Mouse (Mus musculus) forebrain, embryonic 13.5 days (tissue): ENCODE measurements at regions not wholly inside any gene's neighbourhood (a gene's known extent, or its start where the extent isn't known, plus 50 kb on each side); places are given as distances from the start of the nearest gene placed in this dataset.

Source experiments
- ATAC-seq: fragments of 200-750 bp; cut with Nextera tagmentation; 2 replicates; pipeline ENCODE4 v1.8.0; 2017
- H3K27ac ChIP-seq: fragments of 300-500 bp; sonication (generic); 2 replicates; pipeline ENCODE4 v1.5.1; 2015; ENCODE audit warnings: inconsistent platforms, mild to moderate bottlenecking, moderate library complexity
- H3K27me3 ChIP-seq: fragments of 300-500 bp; sonication (generic); 2 replicates; pipeline ENCODE4 v1.6.1; 2015; ENCODE audit warnings: mild to moderate bottlenecking, inconsistent platforms
- H3K36me3 ChIP-seq: fragments of 300-500 bp; sonication (generic); 2 replicates; pipeline ENCODE4 v1.6.1; 2015; ENCODE audit warnings: mild to moderate bottlenecking, inconsistent platforms; ENCODE audit not compliant: poor library complexity, severe bottlenecking
- H3K4me1 ChIP-seq: fragments of 300-500 bp; sonication (generic); 2 replicates; pipeline ENCODE4 v1.6.1; 2015; ENCODE audit warnings: inconsistent platforms
- H3K4me2 ChIP-seq: fragments of 300-500 bp; sonication (generic); 2 replicates; pipeline ENCODE4 v1.6.1; 2015; ENCODE audit warnings: inconsistent platforms, mild to moderate bottlenecking, moderate library complexity
- H3K4me3 ChIP-seq: fragments of 300-500 bp; sonication (generic); 2 replicates; pipeline ENCODE4 v1.5.1; 2015; ENCODE audit warnings: mild to moderate bottlenecking, inconsistent platforms
- H3K9ac ChIP-seq: fragments of 300-500 bp; sonication (generic); 2 replicates; pipeline ENCODE4 v1.6.1; 2015; ENCODE audit warnings: mild to moderate bottlenecking, inconsistent platforms
- H3K9me3 ChIP-seq: fragments of 300-500 bp; sonication (generic); replicated peaks from 2 replicates; pipeline ENCODE4 v1.6.1; 2016; ENCODE audit warnings: inconsistent platforms
- WGBS: fragments of 180-500 bp; shearing (Covaris S2); methylation state at CpG from one replicate; pipeline ENCODE4 v1.1.7; 2015; 5-methylcytosine and 5-hydroxymethylcytosine counted together

DNA sequence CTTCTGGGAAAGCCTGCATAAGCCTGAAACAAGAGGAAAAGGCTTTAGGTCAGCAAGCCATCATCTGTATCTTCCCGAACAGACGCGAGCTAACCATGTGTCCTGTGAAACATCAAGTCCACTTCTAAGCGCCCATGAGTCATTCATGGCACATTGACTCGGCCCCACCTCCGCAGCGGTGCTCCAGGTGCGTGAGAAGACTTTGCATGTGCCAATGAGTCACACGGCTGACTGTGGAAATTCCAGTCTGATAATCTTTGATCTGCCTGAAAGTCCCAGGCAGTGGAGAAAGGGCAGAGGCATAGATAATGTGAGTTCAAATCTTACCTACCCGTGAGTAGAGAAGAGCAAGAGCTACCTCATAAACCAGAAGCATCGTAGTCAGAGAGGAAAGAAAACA, 137.8 kb downstream of the Pfkfb3 start:
- H3K9ac ChIP-seq = no peak overlapping the region
- no peaks in the 10 kb centered on the region for H3K9me3 ChIP-seq
- no peak overlapping the region for H3K4me2 ChIP-seq
- H3K4me3 ChIP-seq = no peak overlapping the region
- no peaks in the 10 kb centered on the region for H3K36me3 ChIP-seq
- H3K27me3 ChIP-seq = no peaks in the 10 kb centered on the region
- no peak for ATAC-seq
- H3K27ac ChIP-seq = no peak overlapping the region
- WGBS = 91% methylated on average over 11 of the region's 11 CpGs
- no peaks in the 10 kb centered on the region for H3K4me1 ChIP-seq

DNA sequence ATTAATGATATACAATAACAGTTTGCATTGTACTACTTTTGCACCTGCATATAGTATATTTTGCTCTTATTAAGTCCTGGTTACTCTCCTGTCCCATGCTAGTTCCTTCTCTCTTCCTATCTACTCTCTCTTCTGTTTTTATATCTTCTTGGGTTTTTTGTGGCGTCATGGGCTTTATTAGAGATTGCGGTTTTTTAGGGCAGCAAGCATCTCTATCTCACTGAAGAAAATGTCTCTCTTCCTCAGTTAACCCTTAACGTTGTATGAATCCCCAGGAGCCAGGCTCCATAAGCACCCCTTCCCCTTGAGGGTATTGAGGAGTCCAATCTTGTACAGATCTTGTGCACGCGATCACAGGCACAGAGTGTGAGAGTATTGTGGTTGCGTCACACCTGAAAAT, 141.4 kb downstream of the Pfkfb3 start:
- H3K36me3 ChIP-seq = no peaks in the 10 kb centered on the region
- no peaks in the 10 kb centered on the region for H3K4me1 ChIP-seq
- 93% methylated on average over 6 of the region's 6 CpGs for WGBS
- no peak overlapping the region for H3K9ac ChIP-seq
- H3K27me3 ChIP-seq = no peaks in the 10 kb centered on the region
- no peak for ATAC-seq
- no peak overlapping the region for H3K4me2 ChIP-seq
- no peaks in the 10 kb centered on the region for H3K9me3 ChIP-seq
- H3K4me3 ChIP-seq = no peak overlapping the region
- H3K27ac ChIP-seq = no peak overlapping the region

DNA sequence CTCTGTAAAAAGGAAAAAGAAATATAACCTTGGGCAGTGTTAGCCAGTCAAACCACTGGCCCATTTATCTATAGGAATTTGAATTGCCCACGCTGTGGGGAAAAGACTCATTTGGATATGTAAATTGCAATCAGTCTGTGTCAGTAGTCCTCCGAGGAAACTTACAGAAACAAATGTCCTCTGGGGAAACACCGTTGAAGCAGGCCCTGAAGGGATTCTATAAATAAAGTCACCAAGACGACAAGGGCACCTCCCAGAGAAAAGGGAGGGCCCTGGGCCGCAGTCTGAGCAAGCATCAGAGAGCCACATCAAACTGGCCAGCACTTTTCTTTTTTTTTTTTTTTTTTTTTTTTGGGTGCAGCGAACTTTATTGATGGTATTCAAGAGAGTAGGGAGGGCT, 145.4 kb downstream of the Pfkfb3 start:
- H3K27ac ChIP-seq = no peak overlapping the region
- 86% methylated on average over 5 of the region's 6 CpGs for WGBS
- H3K4me2 ChIP-seq = no peak overlapping the region
- ATAC-seq = no peak
- no peaks in the 10 kb centered on the region for H3K36me3 ChIP-seq
- no peaks in the 10 kb centered on the region for H3K27me3 ChIP-seq
- H3K4me1 ChIP-seq = no peaks in the 10 kb centered on the region
- no peak overlapping the region for H3K4me3 ChIP-seq
- H3K9me3 ChIP-seq = no peaks in the 10 kb centered on the region
- no peak overlapping the region for H3K9ac ChIP-seq

DNA sequence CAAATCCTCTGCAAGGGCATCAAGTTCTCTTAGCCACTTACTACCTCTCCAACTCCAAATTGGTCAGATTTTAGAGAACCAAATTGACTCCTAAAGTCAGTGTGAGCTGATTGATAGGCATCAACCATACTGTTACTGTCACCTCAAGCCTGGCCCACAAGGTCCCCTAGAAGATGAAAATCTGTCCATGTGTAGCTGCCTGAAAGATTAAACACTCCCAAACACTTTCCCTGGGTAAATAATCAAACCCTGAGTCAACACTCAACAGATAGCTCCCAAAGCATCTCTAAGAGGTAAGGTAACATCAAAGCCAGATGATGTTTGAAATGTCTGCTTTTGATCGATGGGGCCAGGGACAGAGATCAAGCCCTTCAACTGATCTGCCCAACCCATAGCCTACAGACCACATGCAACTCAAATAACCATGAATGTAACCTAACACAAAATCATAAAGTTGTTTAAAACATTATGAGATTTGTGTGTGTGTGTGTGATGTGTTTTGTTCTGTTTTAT, 147.7 kb downstream of the Pfkfb3 start:
- Histone ChIP-seq H3K4me3 (no peak overlapping the region), H3K36me3 (no peaks in the 10 kb centered on the region), H3K27ac (no peak overlapping the region), H3K4me2 (no peak overlapping the region), H3K4me1 (no peaks in the 10 kb centered on the region), H3K9ac (no peak overlapping the region), H3K27me3 (no peaks in the 10 kb centered on the region), H3K9me3 (no peaks in the 10 kb centered on the region)
- 95% methylated on average over 1 of the region's 1 CpGs for WGBS
- ATAC-seq = no peak

DNA sequence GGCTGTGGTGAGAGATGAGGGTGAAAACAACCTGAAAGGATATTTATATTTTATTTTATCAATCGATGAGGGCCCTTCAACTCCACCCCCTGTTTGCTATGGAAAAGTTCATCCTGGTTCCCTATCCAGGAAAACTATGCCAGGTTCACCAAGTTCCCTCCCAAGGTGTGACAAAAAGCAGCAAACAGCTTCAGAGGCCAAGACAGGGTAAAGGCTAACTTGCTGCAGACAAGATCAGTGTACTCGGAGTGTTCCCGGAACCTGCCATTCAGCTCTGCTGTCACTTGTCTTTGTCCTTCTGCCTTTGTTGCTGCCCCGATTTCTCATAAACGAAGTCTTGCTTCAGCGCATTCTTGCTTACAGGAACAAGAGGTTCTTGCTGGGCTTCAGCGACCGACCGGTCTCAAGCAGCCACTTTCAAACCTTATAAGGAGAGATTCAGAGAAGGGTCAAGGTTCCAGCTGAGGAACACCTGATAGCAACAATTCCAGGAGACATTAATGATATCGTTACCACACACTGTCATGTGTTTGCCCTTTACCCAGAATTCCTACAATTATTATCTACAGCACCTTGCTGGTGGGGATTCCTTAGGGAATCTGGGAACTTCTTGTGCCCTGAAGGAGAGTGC, 151.5 kb downstream of the Pfkfb3 start:
- WGBS = 38% methylated on average over 10 of the region's 10 CpGs
- no peaks in the 10 kb centered on the region for H3K27me3 ChIP-seq
- H3K36me3 ChIP-seq = no peaks in the 10 kb centered on the region
- H3K9ac ChIP-seq = no peak overlapping the region
- no peak overlapping the region for H3K4me3 ChIP-seq
- no peak for ATAC-seq
- H3K9me3 ChIP-seq = no peaks in the 10 kb centered on the region
- H3K4me1 ChIP-seq = no peaks in the 10 kb centered on the region
- no peak overlapping the region for H3K27ac ChIP-seq
- H3K4me2 ChIP-seq = no peak overlapping the region

DNA sequence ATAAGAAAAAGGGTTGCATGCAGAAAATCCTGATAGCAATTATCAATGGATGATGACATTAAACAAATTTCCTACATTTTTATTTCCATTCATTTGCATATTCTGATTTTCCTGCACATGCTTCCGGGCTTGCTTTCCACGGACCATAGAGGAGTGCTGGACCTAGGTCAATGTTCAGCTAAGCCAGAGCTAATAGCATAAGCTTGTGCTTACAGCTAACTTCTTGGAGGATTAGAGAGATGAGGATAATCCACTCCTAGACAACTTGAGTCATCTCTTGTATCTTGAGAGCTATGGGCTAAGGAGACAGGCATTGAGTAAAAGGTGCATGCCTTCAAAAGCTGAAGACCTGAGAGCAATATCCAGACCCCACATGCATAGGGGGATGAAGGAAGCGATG, 154.5 kb downstream of the Pfkfb3 start:
- Histone ChIP-seq H3K4me3 (no peak overlapping the region), H3K27ac (no peak overlapping the region), H3K9ac (no peak overlapping the region), H3K9me3 (no peaks in the 10 kb centered on the region), H3K4me2 (no peak overlapping the region), H3K27me3 (no peaks in the 10 kb centered on the region), H3K4me1 (no peaks in the 10 kb centered on the region), H3K36me3 (no peaks in the 10 kb centered on the region)
- no peak for ATAC-seq
- 95% methylated on average over 3 of the region's 3 CpGs for whole genome bisulfite sequencing

DNA sequence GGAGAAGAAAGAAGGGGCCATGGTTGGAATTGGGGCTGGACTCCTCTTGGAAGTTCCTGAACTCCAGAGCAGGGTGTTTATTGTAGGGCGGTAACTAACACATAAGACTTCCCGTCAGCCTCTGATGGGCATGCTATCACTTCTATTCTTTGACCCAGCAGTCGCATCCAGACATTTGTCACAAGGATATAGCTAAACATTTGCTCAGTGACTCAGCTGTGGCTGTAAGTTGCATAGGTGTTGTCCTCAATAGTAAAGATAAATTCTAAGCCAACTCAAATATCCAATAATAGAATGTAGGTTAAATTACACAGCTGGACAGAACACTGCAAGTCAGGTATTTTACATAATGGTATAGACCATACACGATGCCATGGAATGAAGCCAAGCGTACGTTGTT, 154.9 kb downstream of the Pfkfb3 start:
- Histone ChIP-seq H3K4me3 (no peak overlapping the region), H3K27me3 (no peaks in the 10 kb centered on the region), H3K4me1 (no peaks in the 10 kb centered on the region), H3K4me2 (no peak overlapping the region), H3K27ac (no peak overlapping the region), H3K9ac (no peak overlapping the region), H3K36me3 (no peaks in the 10 kb centered on the region), H3K9me3 (no peaks in the 10 kb centered on the region)
- no peak for ATAC-seq
- WGBS = 90% methylated on average over 6 of the region's 6 CpGs

DNA sequence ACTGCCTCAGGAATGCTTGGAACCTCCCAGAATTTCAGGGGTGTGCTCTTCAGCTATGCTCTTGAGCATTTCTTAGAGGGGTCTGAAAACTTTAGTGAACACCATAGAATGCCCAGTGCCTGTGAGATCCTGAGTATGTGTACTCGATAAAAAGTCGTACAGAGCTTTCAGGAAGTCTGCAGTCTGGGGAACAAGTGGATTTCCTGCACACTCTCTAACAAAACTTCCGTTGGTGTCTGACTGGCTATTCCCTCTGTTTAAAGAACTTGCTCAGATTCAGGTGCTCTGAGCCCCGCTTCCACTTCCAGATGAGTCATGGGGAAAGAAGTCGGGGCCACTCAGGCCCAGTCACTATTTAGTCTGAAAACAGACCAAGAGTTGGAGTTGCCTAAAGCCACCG, 155.5 kb downstream of the Pfkfb3 start:
- Histone ChIP-seq H3K36me3 (no peaks in the 10 kb centered on the region), H3K4me1 (no peaks in the 10 kb centered on the region), H3K4me2 (no peak overlapping the region), H3K27ac (no peak overlapping the region), H3K27me3 (no peaks in the 10 kb centered on the region), H3K4me3 (no peak overlapping the region), H3K9ac (no peak overlapping the region), H3K9me3 (no peaks in the 10 kb centered on the region)
- no peak for ATAC-seq
- WGBS = 87% methylated on average over 6 of the region's 6 CpGs

DNA sequence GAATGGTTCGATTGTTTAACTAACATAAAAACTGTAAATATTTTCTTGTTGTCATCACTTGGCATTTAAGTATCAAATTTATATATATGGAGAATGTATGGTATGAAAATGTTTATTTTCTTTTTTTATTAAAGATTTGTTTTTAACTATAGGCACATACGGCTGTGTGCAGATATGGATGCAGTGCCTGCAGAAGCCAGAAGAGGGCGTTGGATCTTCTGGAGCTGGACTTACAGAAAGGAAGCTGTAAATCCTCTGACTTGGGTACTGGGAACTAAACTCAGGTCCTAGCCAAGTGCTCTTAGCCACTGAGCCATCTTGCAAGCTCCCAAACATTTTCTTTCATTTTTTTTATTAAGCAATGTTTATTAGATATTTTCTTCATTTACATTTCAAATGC, 157.0 kb downstream of the Pfkfb3 start:
- WGBS = 95% methylated on average over 3 of the region's 3 CpGs
- no peaks in the 10 kb centered on the region for H3K27me3 ChIP-seq
- no peaks in the 10 kb centered on the region for H3K36me3 ChIP-seq
- no peak overlapping the region for H3K4me3 ChIP-seq
- ATAC-seq = no peak
- no peak overlapping the region for H3K9ac ChIP-seq
- no peaks in the 10 kb centered on the region for H3K9me3 ChIP-seq
- H3K27ac ChIP-seq = no peak overlapping the region
- H3K4me2 ChIP-seq = no peak overlapping the region
- peaks cover 9% of the 10 kb centered on the region for H3K4me1 ChIP-seq

DNA sequence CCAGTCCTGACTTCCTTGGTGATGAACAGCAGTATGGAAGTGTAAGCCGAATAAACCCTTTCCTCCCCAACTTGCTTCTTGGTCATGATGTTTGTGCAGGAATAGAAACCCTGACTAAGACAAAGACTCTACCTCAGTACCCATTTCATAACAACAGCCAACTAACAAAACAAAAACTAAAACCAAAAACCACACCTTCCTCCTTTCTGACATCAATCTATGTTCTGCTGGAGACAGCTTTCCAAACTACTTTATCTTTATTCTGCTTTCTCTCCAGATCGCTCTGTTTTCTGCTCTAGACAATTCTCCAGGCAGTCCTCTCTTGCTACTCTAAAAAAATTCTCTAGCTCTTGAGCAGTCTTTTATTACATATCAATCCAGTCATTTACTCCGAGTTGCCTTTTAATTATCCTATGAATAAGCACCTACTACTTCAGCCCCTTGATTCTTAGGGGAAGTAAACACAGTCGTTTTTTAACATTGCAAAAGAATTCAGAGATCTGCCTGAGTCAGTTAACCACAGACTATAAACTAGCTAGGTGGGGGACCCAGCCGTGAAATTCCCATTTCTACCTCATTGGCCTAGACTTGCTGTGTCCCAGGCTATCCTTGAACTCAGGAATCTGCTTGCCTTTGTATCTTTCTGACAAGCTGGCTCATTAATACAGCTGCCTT, 159.1 kb downstream of the Pfkfb3 start:
- peaks cover 18% of the 10 kb centered on the region for H3K4me1 ChIP-seq
- WGBS = 67% methylated on average over 5 of the region's 5 CpGs
- no peak overlapping the region for H3K27ac ChIP-seq
- no peaks in the 10 kb centered on the region for H3K27me3 ChIP-seq
- ATAC-seq = no peak
- no peaks in the 10 kb centered on the region for H3K36me3 ChIP-seq
- H3K4me2 ChIP-seq = no peak overlapping the region
- H3K9me3 ChIP-seq = no peaks in the 10 kb centered on the region
- no peak overlapping the region for H3K4me3 ChIP-seq
- no peak overlapping the region for H3K9ac ChIP-seq

DNA sequence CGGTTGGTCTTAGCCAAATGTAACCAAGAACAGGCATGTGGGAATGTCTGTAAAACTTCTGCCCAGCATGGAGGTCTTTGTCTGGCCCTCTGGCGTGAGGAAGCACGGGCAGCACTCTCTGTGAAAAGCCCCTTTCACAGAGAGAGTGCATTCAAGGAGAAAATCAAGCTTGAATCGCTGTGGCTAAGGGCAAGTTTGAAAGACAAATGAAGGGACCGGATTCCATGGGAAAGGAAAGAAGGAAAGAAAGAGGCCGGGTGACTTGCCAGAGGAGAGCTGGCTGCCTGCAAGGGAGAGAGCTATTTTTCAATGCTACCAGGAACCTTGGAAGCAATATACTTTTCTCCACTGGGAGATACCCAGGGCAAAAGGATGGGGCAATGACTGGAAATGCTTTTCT, 162.2 kb downstream of the Pfkfb3 start:
- Histone ChIP-seq H3K9me3 (no peaks in the 10 kb centered on the region), H3K9ac (no peak overlapping the region), H3K4me1 (peaks cover 18% of the 10 kb centered on the region), H3K27me3 (no peaks in the 10 kb centered on the region), H3K27ac (peak overlapping the region; percentile 74; the same call in 1 of the 2 replicates), H3K4me3 (no peak overlapping the region), H3K4me2 (no peak overlapping the region), H3K36me3 (no peaks in the 10 kb centered on the region)
- 4% methylated on average over 6 of the region's 6 CpGs for whole genome bisulfite sequencing
- ATAC-seq = peak; percentile 91

DNA sequence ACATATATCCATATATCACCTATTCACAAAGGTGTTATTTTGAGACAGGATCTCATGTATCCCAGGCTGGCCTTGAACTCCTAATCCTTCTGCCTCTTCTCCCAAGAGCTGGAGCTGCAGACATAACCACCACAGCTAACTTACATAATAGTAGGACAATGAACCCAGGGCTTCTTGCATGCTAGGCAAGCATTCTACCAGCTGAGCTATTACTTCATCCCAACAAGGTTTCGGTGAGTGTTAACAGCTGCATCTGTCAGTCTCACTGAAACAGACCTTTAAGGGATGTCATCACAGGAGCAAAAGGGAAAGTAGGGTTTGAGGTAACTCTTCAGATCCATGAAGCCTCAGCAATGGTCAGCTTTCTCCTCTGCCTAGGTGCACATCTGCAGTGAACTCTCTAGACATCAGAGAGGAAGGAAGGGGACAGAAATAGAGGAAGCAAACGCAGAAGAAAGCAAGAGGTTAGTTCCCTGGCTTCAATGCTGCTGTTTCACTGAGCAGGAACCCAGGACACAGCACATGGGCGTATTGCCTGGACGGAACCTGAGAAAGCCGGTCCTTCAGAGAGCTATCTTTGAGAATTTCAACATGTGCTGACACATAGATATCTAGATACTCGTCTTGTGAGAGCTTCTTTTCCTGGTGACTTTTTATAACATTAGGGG, 163.1 kb downstream of the Pfkfb3 start:
- WGBS = 48% methylated on average over 6 of the region's 6 CpGs
- ATAC-seq = no peak
- H3K36me3 ChIP-seq = no peaks in the 10 kb centered on the region
- H3K9ac ChIP-seq = no peak overlapping the region
- no peak overlapping the region for H3K27ac ChIP-seq
- no peaks in the 10 kb centered on the region for H3K27me3 ChIP-seq
- no peaks in the 10 kb centered on the region for H3K9me3 ChIP-seq
- no peak overlapping the region for H3K4me2 ChIP-seq
- no peak overlapping the region for H3K4me3 ChIP-seq
- H3K4me1 ChIP-seq = peaks cover 18% of the 10 kb centered on the region
